Mouse (Mus musculus) small intestine, adult 2 months (tissue): ENCODE data around the gene Olfr99. TPM values are rescaled to one million over a fixed set of nuclear protein-coding genes. Genes with fewer than 3 reads are reported as not detected.
"Not testable (repeated sequence)": the region's sequence is repeated elsewhere in the genome, so short reads cannot be mapped to it uniquely, and the experiment has no call there.

Experiments used
- H3K27ac ChIP-seq: fragments of 200-500 bp; 2 replicates; pipeline ENCODE4 v1.5.1; 2012; ENCODE audit warnings: low read depth, low read length, control low read depth, inconsistent platforms; ENCODE audit not compliant: insufficient read depth
- H3K27me3 ChIP-seq: fragments of 200-500 bp; 2 replicates; pipeline ENCODE4 v1.6.1; 2012; ENCODE audit warnings: mild to moderate bottlenecking, moderate library complexity, low read length, inconsistent platforms; ENCODE audit not compliant: control insufficient read depth, insufficient read depth
- H3K36me3 ChIP-seq: fragments of 200-500 bp; 2 replicates; pipeline ENCODE4 v1.6.1; 2012; ENCODE audit warnings: mild to moderate bottlenecking, low read length, control low read depth, inconsistent platforms; ENCODE audit not compliant: control insufficient read depth, insufficient read depth
- H3K4me1 ChIP-seq: fragments of 200-500 bp; 2 replicates; pipeline ENCODE4 v1.6.1; 2012; ENCODE audit warnings: low read length, inconsistent platforms, mixed read lengths; ENCODE audit not compliant: control insufficient read depth, insufficient read depth, insufficient read length
- H3K4me3 ChIP-seq: fragments of 200-500 bp; 2 replicates; pipeline ENCODE4 v1.5.1; 2012; ENCODE audit warnings: low read depth, mild to moderate bottlenecking, control low read depth, inconsistent platforms, low read length, moderate library complexity
- CTCF ChIP-seq: fragments of 200-500 bp; IDR thresholded peaks from 2 replicates; pipeline ENCODE4 v1.5.1; 2012; ENCODE audit warnings: low read depth, mild to moderate bottlenecking, control low read depth, inconsistent platforms, low read length, moderate library complexity, mixed read lengths; ENCODE audit not compliant: insufficient replicate concordance, insufficient read length; ENCODE audit errors: extremely low read depth
- POLR2A ChIP-seq: fragments of 200-500 bp; IDR thresholded peaks from 2 replicates; pipeline ENCODE4 v1.6.1; 2012; ENCODE audit warnings: low read depth, mild to moderate bottlenecking, control low read depth, inconsistent platforms, low read length, moderate library complexity
- WGBS: fragments of 180-500 bp; shearing (Covaris S2); methylation state at CpG from one replicate; pipeline ENCODE4 v1.1.7; 2018; 5-methylcytosine and 5-hydroxymethylcytosine counted together
- polyA plus RNA-seq: library from polyadenylated mRNA; depleted of rRNA; stranded (reverse); fragments of >200 nt; gene quantifications from 2 replicates; pipeline ENCODE4 v1.2.3, GENCODE M21; 2012; rRNA removed

The Olfr99 gene
- polyA plus RNA-seq, 1 experiment = not detected

DNA sequence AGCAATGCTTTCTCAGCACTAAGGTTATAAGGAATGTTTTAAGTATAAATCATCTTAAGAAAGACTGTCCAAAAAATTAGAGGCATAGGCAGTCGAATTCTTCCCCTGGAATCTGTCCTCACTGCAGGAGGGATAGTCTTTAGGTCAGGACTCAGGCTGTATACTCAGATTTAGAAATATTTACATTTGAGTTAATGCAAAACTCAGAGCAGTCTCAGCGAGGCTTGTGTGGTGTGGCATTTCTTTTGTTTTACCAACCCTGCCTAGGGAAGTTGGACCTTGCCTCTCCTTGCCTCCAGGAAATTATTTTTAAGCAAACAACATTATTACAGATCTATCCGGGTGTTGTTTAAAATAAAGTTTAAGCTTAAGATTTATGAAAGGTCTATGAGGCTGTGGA lies 41.1 kb downstream of the Olfr99 start:
- 11% methylated on average over 3 of the region's 3 CpGs for whole genome bisulfite sequencing
- Histone ChIP-seq H3K27ac (no peak overlapping the region), H3K36me3 (no peaks in the 10 kb centered on the region), H3K4me3 (no peak overlapping the region), H3K27me3 (no peaks in the 10 kb centered on the region), H3K4me1 (no peaks in the 10 kb centered on the region)
- TF ChIP-seq POLR2A = no peak
- no peak for TF ChIP-seq CTCF

DNA sequence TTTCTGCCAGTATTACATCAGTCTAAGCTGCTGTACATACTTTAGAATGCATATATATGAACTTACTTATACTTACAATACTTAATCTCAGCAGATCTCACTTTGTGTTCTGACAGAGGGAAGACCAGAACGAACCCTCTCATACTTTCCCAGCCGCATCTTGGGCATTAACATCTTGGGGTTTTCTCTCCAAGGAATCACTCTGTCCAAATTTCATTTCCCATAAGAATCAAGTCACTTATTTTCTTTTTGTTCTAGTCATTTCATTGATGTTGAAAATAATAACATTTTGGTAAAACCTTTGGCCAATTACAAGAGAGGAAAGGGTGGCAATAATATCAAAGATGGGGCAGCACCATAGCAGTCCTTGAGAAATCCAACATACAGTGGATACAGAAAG lies 46.0 kb downstream of the Olfr99 start, which contains the start of gene Olfr97:
TSS of gene Olfr97 (minus strand) at position 101 of the 400 bp plus-strand sequence.
- H3K4me1 ChIP-seq, H3K4me3 ChIP-seq, H3K27me3 ChIP-seq, H3K27ac ChIP-seq, H3K36me3 ChIP-seq: not testable (repeated sequence)
- 93% methylated on average over 2 of the region's 2 CpGs for WGBS

Other genes starting within 250 kb of the Olfr99 start
- gene Gabbr1, start 237.5 kb downstream of the Olfr99 start, polyA plus RNA-seq = 7.3 and 14.5 TPM in 2 replicates
- not detected in 2 replicates for gene Olfr90, start 195.0 kb downstream of the Olfr99 start, polyA plus RNA-seq
- not detected in 2 replicates for gene Olfr91, start 185.2 kb downstream of the Olfr99 start, polyA plus RNA-seq
- not detected in 2 replicates for gene Olfr92, start 163.4 kb downstream of the Olfr99 start, polyA plus RNA-seq
- not detected in 2 replicates for gene Olfr93, start 122.0 kb downstream of the Olfr99 start, polyA plus RNA-seq
- gene Ubd, start 89.6 kb downstream of the Olfr99 start, polyA plus RNA-seq = 0.79 TPM in 1 of 2 replicates, not detected in the other
- not detected in 2 replicates for gene Olfr94, start 82.5 kb downstream of the Olfr99 start, polyA plus RNA-seq
- not detected in 2 replicates for gene Olfr95, start 70.3 kb downstream of the Olfr99 start, polyA plus RNA-seq
- gene Olfr96, start 63.3 kb downstream of the Olfr99 start, polyA plus RNA-seq = not detected in 2 replicates
- gene Olfr97, start 46.1 kb downstream of the Olfr99 start, polyA plus RNA-seq = not detected in 2 replicates
- not detected in 2 replicates for gene Olfr98, start 19.7 kb downstream of the Olfr99 start, polyA plus RNA-seq
- gene H2-M3, start 13.2 kb downstream of the Olfr99 start, polyA plus RNA-seq = 3.1 and 4.0 TPM in 2 replicates
- not detected in 2 replicates for gene Olfr101, start 20.9 kb upstream of the Olfr99 start, polyA plus RNA-seq
- not detected in 2 replicates for gene Olfr102, start 33.6 kb upstream of the Olfr99 start, polyA plus RNA-seq
- not detected in 2 replicates for gene Olfr103, start 56.2 kb upstream of the Olfr99 start, polyA plus RNA-seq
- not detected in 2 replicates for gene Olfr104-ps, start 76.1 kb upstream of the Olfr99 start, polyA plus RNA-seq
- not detected in 2 replicates for gene Olfr105-ps, start 95.6 kb upstream of the Olfr99 start, polyA plus RNA-seq
- gene Olfr106-ps, start 106.9 kb upstream of the Olfr99 start, polyA plus RNA-seq = not detected in 2 replicates
- gene Olfr107, start 115.8 kb upstream of the Olfr99 start, polyA plus RNA-seq = not detected in 2 replicates
- not detected in 2 replicates for gene Olfr108, start 162.0 kb upstream of the Olfr99 start, polyA plus RNA-seq
- gene Olfr109, start 175.5 kb upstream of the Olfr99 start, polyA plus RNA-seq = not detected in 2 replicates
- 0.80 and 0.93 TPM in 2 replicates for gene H2-M2, start 200.1 kb upstream of the Olfr99 start, polyA plus RNA-seq
- not detected in 2 replicates for gene Olfr110, start 209.0 kb upstream of the Olfr99 start, polyA plus RNA-seq
- gene Olfr111, start 224.6 kb upstream of the Olfr99 start, polyA plus RNA-seq = not detected in 2 replicates